Mouse (Mus musculus) B cell, adult 2 months (primary cell): Measurements from ENCODE around the gene Smad3.
A peak's percentile ranks its signal among the peaks of the same experiment; 100 is the strongest.

Source experiments
- DNase-seq, 2 experiments: peaks; one replicate each; pipeline ENCODE4 v3.0.0; 2022

Gene Smad3

DNA sequence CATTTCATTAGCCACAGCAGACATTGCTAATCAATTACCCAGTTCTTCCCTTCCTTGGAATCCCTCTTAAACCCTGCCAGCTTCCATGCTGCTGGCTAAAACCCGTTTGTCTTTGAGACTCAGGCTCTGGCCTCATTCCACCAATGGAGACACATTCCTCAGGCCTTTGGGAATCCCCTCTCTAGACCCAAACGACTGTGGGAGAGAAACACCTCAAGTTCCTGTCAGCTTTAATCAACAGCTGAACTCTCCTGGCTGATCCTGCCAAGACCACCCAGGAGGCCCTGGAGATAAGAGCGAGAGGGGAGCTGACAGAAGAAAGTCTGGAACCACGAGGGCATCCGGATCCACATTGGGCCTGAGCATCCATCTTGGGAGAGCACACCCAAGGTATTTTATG lies 13.9 kb upstream of the Smad3 start:
- no peak for DNase-seq

DNA sequence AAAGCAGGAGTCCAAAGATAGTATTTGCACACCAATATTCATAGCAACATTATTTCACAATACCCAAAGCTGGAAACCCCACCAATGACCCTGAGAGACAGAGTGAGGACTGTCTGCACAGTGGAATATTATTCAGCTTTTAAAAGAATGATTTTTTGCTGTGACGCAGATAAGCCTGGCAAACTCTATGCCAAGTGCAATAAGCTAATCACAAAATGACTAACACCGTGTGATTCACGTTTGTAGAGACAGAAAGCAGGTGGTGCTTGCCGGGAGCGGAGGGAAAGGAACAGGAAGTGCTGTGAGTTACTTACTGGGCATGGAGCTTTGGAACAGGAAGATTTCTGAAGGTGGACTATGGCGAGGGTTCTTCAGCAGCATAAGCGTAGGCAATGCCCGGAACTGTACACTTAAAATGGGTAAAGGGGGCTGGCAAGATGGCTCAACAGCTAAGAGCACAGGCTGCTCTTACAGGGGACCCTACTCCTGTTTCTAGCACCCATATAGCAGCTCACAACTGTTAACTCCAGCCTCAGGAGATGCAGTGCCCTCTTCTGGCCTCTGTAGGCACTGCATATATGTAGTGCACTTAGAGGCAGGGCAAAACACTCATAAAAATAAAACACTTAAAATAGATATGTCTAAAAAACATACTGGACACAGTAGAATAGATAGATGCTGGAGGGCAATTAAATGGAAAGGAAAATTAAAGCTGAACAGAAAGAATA lies 3.7 kb upstream of the Smad3 start:
- peak in 1 of 2 experiments; percentile 52 for DNase-seq

- DNase-seq, result no peak
Observed at GRCm38 (mm10) chr9:63760783-63761182, 3.0 kb upstream of the Smad3 start.

DNA sequence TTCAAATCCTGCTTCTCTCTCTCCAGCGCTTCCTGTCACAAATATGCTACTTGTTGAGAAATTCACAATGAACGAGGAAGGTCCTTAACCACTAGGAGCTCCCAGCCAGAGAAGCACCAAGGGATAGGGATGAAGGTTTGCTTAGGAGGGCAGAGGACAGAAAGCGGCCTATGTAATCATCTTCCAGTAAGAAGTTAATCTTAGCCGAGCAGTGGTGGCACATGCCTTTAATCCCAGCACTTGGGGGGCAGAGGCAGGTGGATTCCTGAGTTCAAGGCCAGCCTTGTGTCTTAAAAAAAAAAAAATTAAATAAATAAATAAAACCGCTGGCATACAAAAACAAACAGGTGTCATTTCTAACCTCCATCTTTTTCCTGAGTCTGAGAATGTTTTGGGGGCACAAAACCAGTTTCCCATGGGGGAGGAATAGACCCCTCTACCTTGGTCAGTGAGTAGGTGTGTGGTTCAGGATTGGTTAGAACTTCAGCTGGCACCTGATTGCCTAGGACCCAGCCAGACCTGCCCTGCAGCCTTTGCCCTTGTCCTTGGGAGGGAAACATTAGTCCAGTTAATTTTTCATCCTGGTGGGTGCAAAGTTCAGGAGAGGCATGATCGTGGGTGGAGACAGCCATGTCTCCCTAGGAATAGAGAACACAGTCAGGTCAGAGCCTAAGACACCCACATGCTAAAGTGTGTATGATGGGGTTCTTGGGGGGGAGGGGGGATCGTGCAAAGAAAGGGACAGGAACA lies 2.4 kb upstream of the Smad3 start:
- DNase-seq, result no peak

- DNase-seq, result peak; percentile 69 to 71
Observed at GRCm38 (mm10) chr9:63758641-63759391, 1.0 kb upstream of the Smad3 start.

DNA sequence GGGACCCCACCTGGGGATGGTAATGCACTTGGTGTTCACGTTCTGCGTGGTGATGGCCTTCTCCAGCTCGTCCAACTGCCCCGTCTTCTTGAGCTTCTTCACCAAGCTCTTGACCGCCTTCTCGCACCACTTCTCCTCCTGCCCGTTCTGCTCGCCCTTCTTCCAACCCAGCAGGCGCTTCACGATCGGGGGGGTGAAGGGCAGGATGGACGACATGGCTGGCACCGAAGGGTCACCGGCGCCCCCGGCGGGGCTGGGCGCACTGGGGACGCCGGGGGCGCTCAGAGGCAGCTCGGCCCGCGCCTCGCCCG lies 377 bp downstream of the Smad3 start:
- DNase-seq, result no peak

DNA sequence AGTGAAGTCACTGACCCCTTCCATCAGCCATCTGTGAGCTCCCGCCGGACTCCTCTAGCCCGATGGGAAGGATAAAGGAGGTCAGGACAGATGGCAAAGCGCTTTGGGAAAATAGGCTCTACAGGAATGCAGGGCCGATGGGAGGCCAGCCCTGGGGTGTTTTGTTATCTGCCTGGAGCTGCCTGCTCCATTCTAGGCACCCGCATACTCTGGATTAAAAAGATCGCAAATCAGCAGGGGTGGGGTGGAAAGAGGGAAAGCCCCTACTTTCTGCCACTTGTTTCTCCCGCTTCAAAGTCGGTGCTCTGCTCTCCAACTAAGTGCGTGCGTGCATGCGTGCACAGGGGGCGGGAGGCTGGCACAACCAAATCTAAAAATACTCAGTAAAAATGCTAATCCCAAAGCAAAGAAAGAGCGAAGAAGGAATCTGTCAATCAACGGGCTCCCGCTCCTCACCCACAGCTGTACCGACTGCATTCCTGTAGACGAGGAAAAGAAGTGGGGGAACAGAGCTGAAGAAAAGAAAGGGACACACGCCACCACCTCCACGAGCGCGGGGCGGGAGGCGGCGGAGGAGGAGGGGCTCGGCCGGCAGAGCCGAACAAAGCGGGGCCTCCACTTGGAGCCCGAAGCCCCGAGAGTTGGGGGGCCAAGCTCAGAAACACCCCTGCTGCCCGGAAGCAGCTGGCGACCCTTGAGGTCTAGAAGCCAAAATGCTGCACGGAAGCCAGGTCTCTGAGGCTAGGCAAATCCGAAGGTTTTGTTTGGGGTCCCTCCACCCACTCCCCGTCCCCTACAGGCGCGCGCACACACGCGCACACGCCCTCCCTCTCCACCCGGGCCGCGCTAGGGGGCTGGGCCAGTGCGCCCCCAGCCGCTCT lies 973 bp downstream of the Smad3 start:
- peak; percentile 52 to 58 for DNase-seq

GRCm38 (mm10) chr9:63755671-63756543 lies 1.9 kb downstream of the Smad3 start:
- DNase-seq, result no peak

DNA sequence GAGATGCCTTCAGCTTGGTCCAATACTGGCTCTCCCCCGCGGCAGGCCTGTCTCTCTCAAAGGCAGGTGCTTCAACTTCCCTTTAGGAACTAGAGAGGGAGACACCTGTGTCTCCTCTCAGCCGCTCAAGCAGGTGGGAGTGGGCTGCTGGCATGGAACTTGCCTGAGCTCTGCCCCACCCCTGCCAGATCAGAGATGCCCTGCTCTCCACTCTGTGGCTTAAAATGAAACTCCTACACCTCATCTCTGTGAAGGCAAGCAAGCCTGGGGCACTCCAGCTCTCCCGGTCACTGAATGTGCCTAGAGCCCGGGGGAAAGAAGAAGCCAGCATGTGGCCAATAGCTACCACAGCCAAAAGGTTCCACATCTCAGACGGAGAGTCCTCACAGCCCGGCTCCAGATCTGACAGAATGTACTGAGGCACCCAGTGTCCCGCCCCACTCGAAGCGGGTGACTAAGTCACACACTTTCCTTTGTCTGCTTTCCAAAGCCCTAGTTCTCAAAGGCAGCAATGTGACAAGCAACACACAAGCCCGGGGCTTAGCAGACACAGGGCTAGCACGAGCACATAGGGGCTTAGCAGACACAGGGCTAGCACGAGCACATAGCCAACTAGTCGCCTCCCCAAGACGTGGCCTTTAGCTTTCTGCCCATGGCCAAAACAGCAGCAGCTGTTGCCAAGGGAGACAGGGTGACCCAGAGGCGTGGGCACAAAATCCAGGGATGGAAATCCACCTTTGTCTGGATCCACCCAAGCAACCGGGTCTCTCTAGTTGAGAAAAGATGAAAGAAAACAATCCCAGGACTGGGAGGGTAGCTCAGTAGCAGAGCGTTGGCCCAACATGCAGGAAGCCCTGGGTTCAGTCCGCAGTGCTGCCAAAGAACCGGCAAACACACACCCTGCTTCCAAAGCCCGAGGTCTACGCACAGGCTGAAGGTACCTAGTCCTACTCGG lies 3.0 kb downstream of the Smad3 start:
- peak in 1 of 2 experiments; percentile 32 for DNase-seq

GRCm38 (mm10) chr9:63754039-63754438 lies 3.8 kb downstream of the Smad3 start:
- no peak for DNase-seq

- DNase-seq, result no peak
Observed at GRCm38 (mm10) chr9:63753359-63753758, 4.4 kb downstream of the Smad3 start.

GRCm38 (mm10) chr9:63752576-63752975 lies 5.2 kb downstream of the Smad3 start:
- no peak for DNase-seq

DNA sequence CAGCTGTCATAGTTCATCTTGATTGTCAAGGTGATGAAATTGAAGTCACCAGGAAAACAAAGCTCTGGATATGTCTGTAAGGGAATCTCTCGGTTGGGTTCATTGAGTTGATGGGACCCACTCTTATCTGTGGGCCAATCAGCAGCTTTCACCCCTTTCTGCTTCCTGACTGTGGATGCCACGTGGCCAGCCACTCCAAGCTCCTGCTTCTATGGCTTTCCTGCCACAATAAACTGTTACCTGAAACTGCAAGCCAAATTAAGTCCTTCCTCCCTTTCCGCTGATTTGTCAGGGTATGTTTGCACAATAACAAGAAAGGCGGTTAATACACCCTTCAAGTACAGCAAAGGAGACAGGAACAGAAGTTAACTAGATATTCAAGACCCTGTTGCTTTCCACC lies 6.5 kb downstream of the Smad3 start:
- no peak for DNase-seq

DNA sequence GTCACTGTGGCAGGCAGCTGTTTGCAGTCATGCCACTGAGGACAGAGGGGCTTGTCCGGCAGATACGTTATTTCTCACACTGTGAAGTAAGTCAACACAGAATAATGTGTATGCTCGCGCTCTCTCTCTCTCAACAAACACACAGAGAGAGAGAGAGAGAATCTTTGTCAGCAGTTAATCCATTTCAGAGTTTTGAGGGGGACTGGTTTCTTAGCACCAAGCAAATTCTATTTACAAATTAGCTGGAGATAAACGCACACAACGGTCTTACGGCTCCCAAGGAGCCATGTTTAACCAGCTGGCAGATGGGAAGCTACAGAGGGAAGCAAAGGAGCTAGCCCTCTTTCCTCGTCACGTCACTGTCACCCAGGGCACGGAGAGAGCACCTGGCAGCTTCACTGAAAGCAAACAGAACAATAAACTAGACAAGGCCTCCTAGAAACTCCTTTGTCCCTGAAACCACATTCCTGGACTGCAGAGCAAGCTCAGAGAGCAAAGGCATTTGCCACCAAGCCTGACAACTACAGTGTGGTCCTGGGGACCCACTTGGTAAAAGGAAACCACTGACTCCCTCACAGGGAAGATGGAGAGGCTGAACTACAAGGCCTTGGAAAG lies 7.3 kb downstream of the Smad3 start:
- DNase-seq, result no peak

GRCm38 (mm10) chr9:63749296-63749915 lies 8.4 kb downstream of the Smad3 start:
- DNase-seq, result peak; percentile 42 to 47

DNA sequence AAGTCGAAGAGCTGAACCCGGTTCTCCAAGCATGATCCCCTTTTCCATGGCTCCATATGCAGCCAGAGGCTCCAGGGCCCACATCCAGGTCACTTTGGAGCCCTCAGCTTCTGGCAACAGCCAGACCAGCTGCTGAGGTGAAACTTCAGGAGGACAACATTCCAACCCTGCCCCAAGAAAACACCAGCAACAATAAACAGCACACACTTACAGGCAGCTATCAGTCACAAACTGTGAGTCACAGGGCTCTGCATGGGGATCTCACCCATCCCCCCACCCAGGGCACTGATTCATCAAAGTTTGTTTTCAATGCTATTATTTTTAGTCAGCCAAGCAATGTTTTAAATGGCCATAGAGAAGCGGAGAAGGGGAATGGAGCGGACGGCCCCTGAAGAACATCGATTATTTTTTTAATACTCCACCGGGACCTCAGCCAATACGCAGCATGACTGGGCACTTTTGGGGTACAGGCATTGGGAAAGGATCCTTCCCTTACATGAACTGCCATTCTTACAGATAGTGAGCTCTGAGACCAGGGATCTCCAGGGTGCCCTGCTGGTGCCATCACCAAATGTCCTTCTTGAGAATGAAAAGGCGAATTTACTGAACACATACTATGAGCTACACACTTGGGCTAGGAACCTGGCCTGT lies 10.0 kb downstream of the Smad3 start:
- no peak for DNase-seq

DNA sequence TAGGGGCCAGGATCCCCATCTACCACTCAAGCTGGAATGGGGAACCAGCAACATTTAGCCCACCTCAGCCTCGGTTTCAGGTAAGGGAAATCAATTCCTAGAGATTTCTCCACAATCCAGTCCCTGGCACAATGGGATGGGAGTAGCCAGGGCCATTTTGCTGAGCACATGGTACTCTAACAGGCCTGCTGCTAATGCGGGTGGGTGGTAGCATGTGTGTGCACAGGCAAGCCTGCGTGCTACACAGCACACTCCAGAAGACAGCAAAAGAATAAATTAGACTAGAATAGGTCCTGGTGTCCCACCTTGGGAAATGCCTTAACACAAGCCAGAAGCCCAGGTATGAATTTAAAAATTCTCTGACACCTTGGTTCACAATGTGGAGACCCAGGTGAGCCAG lies 10.8 kb downstream of the Smad3 start:
- no peak for DNase-seq

DNA sequence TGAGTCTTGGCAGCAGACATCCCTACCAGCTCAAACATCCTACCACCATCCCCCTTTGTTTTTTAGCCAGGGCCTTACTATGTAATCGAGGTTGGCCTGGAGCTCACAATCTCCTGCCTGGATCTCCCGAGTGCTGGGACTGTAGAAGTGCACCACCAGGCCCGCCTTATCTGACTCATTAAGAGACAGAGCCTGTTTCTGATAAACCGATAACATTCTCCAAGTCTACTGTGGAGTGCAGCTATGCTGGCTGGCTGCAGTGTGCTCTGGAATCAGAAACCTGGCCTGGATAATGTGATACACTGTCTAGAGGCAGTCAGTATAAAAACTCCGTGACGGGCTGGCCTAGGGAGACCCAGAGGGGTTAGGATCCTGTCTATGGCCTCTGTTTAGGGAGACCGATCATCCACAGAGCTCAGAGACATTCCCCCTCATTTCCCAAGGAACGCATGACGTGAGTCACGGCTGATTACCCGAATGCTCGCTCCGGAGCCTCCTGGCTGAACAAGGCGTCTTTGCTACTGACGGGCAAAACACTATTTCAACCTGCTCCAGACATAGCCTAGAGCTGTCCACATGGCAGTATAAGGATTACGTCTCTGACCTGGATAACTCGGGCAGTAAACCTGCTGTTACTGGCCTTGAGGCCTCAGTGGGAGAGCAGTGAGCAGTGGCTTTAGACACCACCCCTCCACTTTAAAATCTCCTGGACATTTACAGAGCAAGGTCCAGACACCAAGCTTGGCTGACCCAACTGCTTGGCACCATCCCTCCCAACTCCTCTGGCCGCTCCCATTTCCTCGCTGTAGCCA lies 11.8 kb downstream of the Smad3 start:
- DNase-seq, result no peak
